Mouse (Mus musculus) subcutaneous adipose tissue, adult 2 months (tissue): ENCODE data around the gene Stard10. TPM values are rescaled to one million over a fixed set of nuclear protein-coding genes. Genes with fewer than 3 reads are reported as not detected.

ENCODE experiments used
- polyA plus RNA-seq: library from polyadenylated mRNA; depleted of rRNA; stranded (reverse); fragments of >200 nt; gene quantifications from 2 replicates; pipeline ENCODE4 v1.2.3, GENCODE M21; 2012; ENCODE audit warnings: low replicate concordance; rRNA removed

Gene Stard10
- 14.1 and 68.1 TPM in 2 replicates for polyA plus RNA-seq

DNA sequence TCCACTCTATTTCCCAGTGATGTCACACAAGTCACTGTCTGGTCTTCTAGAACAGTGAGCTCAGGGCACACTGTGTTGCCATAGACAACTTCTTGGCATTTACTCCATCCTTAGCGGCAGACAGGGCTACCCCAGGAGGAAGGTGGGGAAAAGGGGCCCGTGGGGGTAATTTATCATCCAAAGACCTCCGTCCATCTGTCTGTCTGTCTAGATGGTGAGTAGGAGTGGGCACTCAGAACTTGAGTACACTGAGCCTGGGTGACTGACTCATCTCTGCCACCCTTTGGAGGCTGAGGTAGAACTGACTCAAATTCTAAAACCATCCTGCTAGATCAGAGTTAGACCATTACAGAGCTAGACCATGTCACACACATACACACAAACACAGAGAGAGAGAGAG, at the start of gene Stard10:
Stard10 (plus strand) TSS at position 73 of the 400 bp plus-strand sequence.

DNA sequence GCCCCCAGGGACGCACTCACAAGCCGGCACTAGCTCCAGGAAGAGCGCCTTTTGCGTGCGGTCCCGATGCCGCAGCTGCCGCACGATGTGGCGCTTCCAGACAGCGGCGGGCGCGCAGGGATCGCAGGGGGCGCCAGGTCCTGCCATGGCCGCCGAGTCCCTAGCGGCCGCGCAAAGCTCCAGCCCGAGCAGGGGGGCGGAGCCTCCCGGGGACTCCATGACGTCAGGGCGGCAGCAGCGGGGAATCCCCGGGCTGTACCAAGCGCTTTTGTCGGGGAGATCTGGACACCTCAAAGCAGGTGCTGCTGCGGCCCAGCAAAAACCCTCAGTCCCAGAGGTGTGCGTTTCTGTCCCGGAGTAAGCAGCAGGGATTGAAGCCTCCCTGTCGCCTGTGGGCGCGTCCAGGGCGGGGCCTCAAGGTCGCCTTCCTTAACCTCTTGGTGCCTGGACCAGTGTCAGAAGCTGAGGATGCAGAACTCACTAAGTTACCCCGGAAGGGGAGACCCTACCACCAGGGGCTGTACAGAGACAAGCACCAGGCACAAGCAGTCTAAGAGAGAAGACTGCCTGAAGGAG, 14.9 kb upstream of the Stard10 start, which contains the start of gene Atg16l2:
Atg16l2 (minus strand) TSS at position 371 of the 576 bp plus-strand sequence.

DNA sequence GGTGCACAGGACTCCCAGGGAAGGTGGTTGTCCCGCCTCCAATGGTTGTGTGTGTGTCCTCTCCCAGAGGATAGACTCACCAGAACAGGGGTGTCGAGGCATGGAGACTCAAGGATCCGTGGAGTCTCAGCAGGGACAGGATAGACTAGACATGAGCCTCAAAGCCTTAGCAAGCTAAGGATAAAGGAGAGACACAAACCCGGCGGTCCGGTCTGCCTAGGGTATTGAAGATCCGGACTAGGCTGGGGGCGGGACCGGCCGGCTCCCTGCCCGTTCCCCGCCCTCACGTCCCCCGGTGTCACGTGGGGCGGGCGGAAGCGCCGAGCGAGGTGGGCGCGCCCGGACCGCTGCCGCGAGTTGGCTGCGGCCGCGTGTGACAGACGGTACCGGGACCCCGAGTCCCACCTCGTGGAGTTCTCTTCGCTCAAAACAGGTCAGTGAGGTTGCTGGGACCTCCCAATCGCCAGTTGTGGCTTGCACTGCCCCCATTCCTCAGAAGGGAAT, 30.9 kb downstream of the Stard10 start, which contains the start of gene Arap1:
Arap1 (plus strand) TSS at position 301 of the 504 bp plus-strand sequence.

Other genes with a start within 250 kb of the Stard10 start
- gene Fchsd2, start 224.2 kb upstream of the Stard10 start, polyA plus RNA-seq = 6.7 and 8.7 TPM in 2 replicates
- gene Atg16l2, start 14.8 kb upstream of the Stard10 start, polyA plus RNA-seq = 13.6 and 48.2 TPM in 2 replicates
- 87.0 and 336 TPM in 2 replicates for gene Arap1, start 31.0 kb downstream of the Stard10 start, polyA plus RNA-seq
- 0.64 TPM in 1 of 2 replicates, not detected in the other for gene Gm45837, start 93.8 kb downstream of the Stard10 start, polyA plus RNA-seq
- gene Pde2a, start 104.6 kb downstream of the Stard10 start, polyA plus RNA-seq = 40.8 and 94.6 TPM in 2 replicates